Mouse (Mus musculus) fibroblast of lung, adult 2 months (primary cell): ENCODE data around the gene Nr2c1.

ENCODE experiments used
- DNase-seq: peaks from one replicate; pipeline ENCODE4 v3.0.0-alpha.2; 2011; ENCODE audit warnings: low read depth

Nr2c1 gene

DNA sequence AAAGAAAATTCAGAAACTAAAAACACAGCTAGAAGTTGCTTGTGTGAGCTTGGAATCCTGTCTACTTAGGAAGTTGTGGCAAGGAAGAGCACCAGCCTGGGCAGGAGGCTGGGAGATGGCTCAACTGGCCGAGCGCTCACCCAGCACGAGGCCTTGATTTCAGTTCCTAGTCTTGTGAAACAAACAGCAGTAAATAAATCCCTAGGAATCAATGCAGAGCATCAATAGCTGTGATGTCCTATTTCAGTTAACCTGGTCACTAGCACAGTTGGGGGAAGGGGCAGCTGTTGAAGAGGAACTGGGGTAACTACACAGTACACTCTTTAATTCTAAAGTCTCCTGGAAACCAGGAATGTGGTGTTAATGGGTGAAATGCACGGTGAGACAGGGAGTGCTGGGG, 57.1 kb downstream of the Nr2c1 start:
- DNase-seq: no peak

DNA sequence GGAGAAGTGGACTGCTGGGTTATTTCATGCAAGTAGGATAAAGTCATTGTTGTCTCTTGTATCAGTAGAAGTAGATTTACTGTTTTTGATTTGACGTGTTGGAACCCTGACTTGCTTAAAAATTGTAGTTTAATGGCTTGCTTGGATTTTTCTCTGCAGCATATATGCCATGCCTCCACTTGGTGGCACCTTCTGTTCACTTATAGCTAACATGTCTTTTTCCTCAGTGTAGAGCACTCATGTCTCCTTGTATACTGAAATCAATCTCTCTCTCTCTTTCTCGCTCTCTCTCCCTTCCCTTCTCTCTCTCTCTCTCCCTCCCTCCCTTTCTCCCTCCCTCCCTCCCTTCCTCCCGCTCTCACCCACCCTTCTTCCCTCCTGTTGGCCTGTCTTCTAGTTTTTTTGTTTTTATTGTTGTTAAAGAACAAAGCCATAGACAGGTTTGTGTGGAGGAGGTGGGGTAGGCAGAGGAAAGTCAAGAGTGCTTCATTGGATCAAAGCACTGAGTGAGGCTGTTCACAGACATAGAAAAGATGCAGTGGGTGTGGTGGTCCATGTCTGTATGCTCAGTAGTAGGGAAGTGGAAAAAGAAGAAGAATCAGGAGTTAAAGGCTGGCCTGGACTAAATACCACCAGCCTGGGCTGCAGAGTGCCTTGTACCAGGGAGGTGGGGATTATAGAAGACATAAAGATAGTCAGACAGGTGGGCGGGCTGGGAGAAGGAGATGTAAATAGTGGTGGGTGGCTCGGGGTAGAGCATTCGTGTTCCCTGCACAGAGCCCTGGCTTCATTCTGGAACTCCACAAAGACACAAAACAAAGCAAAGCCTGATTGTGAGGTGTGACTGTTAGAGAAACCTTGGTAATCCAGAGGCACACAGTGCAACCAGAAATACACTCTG, 63.1 kb downstream of the Nr2c1 start:
- DNase-seq: no peak

DNA sequence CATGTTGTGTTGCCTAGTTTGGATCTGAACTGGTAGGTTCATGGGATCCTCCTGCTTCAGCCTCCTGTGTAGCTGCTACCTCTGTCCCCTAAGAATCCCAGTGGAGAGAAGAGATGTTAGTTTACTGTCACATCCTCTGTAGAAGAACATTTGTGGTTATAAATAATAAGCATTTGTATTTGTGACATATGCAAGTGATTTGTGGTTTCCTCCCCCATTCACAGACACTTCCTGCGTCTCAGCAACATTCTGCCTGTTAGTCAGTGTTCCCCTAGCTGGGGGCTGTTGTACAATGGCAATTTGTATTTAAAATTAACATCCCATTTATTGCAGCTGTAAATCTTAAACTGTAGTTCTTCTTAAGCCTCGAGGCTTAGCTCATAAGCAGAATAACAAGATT, 63.9 kb downstream of the Nr2c1 start:
- DNase-seq: no peak

DNA sequence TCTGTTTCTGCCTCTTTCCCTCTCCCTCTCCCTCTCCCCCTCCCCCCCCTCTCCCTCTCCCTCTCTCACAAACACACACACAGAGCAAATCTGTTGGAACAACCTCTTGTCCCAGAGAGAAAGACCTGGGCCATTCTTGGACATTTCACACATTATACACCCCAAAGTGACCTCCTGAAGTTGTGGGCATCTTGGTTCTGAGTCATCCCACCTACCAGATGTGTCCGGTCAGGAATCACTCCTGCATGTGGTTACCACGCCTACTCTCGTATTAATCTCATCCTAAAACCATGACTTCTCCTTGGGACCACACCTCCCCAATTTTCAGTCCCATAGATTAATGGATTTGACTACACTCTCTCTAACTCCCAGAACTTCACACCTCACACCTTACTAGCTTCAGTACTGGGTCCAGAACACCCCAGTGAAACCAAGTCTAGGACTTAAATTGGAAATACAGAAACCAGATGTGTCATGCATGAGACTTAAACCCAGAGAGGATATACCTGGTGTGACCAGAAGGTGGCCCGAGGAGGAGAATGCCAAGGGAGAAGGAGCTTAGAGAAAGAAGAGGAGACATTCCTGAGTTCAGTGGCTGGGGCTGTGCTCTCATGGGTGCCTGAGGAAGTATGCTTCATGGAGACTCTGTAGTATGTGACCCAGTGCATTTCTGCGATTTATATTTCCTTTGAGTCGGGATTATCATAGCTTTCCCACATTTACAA, 77.4 kb downstream of the Nr2c1 start:
- no peak for DNase-seq

DNA sequence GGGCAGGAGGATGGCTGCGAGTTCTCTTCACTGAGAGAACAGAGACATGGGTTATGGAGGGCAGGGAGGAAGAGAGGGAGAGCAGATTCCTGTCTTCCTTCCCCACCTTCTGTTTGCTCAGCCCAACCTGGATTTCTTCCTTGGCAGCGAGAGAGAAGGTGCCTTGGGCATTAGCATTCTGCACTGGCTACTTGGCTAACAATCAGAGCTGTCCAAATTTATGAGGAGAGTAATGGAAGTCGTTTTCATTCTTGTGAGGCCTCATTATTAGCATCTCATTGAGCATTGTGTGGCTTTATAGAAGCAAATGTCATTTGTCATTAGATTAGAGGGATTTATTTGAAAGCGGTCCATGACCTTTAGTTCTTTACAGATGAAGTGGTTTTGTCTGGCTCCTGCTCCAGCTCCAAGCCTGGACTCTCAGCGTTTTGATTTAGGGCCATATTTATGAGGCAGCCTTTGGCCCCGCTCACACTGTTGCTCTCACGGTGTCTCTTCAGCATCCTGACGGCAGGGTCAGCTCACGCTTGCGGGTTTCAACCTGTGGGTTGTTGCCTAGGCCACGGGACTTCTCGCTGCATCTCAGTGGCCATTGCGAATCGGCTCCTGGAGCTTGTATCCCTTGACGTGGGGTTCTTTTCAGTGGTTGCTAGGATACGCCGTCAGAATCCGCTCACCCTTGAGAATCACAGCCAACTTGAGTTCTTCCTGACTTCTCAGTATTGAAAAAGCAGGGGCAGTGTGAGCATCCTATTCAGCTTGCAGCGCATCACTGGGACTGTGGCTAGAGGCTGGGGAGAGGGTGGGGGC, 82.6 kb downstream of the Nr2c1 start:
- no peak for DNase-seq

DNA sequence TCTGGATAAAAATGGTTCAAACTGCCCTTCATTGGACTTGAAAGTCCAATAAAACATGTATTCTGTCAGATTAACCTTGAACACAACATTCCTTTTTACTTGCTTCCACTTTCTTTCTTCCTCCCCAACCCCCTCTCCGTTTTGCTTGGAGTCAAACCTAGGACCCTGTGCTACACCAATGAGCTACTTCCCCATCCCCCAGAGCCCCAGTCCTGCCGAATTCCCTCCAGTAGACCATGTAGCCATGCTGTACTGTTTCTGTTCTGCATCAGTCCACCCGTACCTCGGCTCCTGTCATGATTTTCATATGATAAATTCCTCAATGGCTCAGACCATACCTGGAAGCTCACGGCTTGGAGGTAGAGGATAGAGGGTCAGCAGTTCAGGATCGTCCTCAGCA, 83.2 kb downstream of the Nr2c1 start:
- no peak for DNase-seq

DNA sequence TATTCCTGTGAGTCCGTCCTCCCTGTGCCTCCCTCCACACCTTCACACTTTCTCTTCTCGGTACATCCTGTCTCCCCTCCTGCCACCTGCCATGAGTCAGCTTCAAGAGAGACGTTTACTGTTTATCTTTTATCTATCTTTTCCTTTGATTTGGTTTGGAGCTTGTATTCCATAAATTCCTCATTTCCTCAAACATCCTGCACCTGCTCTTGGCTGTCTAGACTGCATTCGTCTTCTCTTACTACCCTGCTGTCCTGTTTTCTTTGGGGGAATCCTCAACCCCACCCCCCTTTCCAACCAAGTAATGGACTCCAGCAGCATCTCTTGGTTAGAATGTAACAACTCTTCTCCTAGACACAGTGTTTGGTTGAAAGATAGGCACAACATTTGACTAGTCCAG, 87.4 kb downstream of the Nr2c1 start:
- DNase-seq: no peak

DNA sequence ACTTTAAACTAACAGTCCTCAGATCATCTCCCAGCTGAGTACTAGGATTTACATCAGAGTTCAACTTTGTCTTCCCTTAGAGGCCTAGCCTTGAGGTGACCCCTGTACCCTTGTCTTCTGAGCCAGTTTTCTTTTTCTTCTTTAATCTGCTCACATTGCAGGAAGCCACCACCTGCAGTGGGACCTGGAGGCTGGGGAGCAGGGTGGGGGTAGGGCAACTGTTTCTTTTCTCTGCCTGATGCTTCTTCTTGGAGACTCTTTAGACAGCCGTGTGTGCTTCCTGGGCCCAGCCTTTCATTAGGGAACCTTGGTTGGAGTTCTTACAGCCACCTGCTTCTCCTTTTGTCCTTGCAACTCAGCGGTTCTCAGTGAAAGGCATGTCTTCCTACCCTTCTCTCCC, 93.5 kb downstream of the Nr2c1 start:
- DNase-seq: no peak
